Mouse (Mus musculus) myocyte (in vitro differentiated cells): ENCODE data around the gene Tmem86b.

Experiments used
- MAX ChIP-seq: IDR thresholded peaks from one replicate; pipeline ENCODE4 v1.6.1; 2011; ENCODE audit warnings: low read depth, mild to moderate bottlenecking, control low read depth
- MYOD1 ChIP-seq, 3 experiments: IDR thresholded peaks; one replicate each; pipeline ENCODE4 v1.6.1; 2011; ENCODE audit warnings: control low read depth in 2 of 3, low read depth in 2 of 3, mild to moderate bottlenecking in 2 of 3, moderate library complexity in 1 of 3; ENCODE audit not compliant: insufficient read length in 2 of 3, control insufficient read depth in 1 of 3
- POLR2A ChIP-seq: IDR thresholded peaks from one replicate; pipeline ENCODE4 v1.6.1; 2011; ENCODE audit warnings: low read depth, mild to moderate bottlenecking, control low read depth, moderate library complexity; ENCODE audit not compliant: insufficient read length
- POLR2AphosphoS2 ChIP-seq: IDR thresholded peaks from one replicate; pipeline ENCODE4 v1.6.1; 2011; ENCODE audit warnings: low read depth, control low read depth; ENCODE audit not compliant: insufficient read length
- TCF12 ChIP-seq: IDR thresholded peaks from one replicate; pipeline ENCODE4 v1.6.1; 2011; ENCODE audit warnings: mild to moderate bottlenecking, control low read depth; ENCODE audit not compliant: poor library complexity, insufficient read depth, severe bottlenecking

- TF ChIP-seq POLR2A (no peak), POLR2AphosphoS2 (no peak), MAX (no peak), MYOD1 (IDR thresholded peaks at IDR 0.05; ENCODE audit: control insufficient read depth in 1 of 3, insufficient read length in 2 of 3, low read depth in 2 of 3) (no peak), TCF12 (no peak)
These were observed 5.0 kb upstream of the Tmem86b start for GRCm38 (mm10) chr7:4636179-4636578.
